Mouse (Mus musculus): ENCODE measurements at regions not wholly inside any gene's neighbourhood (a gene's known extent, or its start where the extent isn't known, plus 50 kb on each side); places are given as distances from the start of the nearest gene placed in this dataset.

GRCm38 (mm10) chr12:32768082-32768743 is 51.1 kb upstream of the Nampt start:
- CTCF ChIA-PET, result no interaction called here
- POLR2A ChIA-PET, result no interaction called here

DNA sequence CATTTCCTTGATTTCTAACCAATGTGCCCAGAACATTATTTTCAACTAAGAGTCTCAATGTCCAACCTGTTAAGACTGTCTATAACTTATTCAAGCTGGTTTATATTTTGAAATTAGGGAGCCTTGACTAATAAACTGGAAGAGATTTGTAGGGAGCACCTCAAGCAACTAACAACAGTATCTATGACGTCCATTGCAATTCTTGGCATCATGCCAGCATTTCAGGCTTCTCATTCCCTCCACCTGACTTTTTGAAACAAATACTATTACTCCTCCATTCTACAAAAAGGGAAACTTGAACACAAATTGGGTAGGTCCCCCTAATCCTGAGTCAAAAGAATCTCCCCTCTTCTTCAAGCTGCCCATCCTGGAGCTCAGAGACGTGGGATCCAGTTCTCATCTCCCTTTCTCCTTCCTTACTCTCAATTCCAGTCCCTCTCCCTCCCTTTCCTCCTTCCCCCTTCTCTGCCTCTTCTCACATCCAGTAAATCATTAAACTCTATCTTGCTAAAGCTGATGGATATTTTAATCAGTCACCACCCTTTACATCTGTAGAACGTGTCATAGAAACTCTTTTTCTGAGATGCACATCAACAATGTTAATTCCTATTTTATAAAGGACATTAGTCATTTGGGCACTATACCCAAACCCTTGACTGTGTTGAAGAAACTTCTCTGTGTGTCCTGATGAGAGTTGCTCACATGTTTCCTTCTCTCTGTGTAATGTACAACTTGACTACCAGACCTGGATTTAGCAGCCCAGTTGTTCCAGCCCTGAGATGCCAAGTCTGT is 50.4 kb upstream of the Nampt start:
- ChIA-PET CTCF (no interaction called here), POLR2A (interaction anchor here in 1 of 4 experiments (0.6 kb wide), 1 partner anchor 52 kb away, joined by 9 read pairs; no protein-coding TSS in a partner anchor)
